Mouse (Mus musculus): ENCODE data around the gene Pgbd5. TPM values are rescaled to one million over a fixed set of nuclear protein-coding genes. Genes with fewer than 3 reads are reported as not detected.

Gene Pgbd5
- polyA plus RNA-seq, 1 experiment: 0.19 TPM

DNA sequence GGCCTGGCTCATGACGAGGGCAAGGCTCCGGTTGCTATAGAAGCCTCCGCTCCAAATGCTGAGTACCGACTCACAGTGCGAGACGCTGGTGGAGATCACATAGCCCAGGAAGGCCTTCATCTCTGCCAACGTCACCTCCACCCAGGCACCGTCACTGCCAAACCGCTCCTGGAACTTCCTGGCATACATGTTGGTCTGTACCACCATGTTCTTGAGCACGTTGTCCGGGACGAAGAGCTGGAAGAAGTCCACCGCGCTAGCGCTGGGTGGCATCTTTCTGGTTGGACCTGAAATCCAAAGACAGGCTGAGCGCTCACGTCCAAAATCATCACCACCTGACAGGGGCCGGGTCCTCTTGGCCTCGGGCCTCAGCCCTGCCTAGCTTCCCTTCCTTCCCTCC is 55.1 kb downstream of the Pgbd5 start:
- no peak for TF ChIP-seq CEBPB (IDR thresholded peaks at IDR 0.05; ENCODE audit: insufficient read depth, poor library complexity, severe bottlenecking)
- no peak for TF ChIP-seq TCF3 (IDR thresholded peaks at IDR 0.05; ENCODE audit: insufficient read length, low read depth)
- no peak for TF ChIP-seq E2F4 (IDR thresholded peaks at IDR 0.05; ENCODE audit: insufficient read depth)
- TF ChIP-seq MYOD1 (IDR thresholded peaks at IDR 0.05; ENCODE audit: control insufficient read depth in 1 of 3, insufficient read length in 2 of 3, low read depth in 2 of 3): no peak
- H3ac ChIP-seq (ENCODE audit: control insufficient read depth, insufficient read length): no peak overlapping the region
- H3K4me2 ChIP-seq (ENCODE audit: low read depth): no peak overlapping the region
- no peak overlapping the region for H3K4me3 ChIP-seq
- no peaks in the 10 kb centered on the region for H3K36me3 ChIP-seq (ENCODE audit: control insufficient read depth, insufficient read depth)
- H3K79me2 ChIP-seq (ENCODE audit: control insufficient read depth, insufficient read depth): no peaks in the 10 kb centered on the region
- H3K27me3 ChIP-seq (ENCODE audit: control insufficient read depth, insufficient read depth, insufficient read length): peaks cover 22% of the 10 kb centered on the region

GRCm38 (mm10) chr8:124382235-124382634 is 57.2 kb downstream of the Pgbd5 start:
- TF ChIP-seq MYOG (IDR thresholded peaks at IDR 0.05; ENCODE audit: control insufficient read depth in 1 of 3, insufficient read depth in 1 of 3, insufficient read length in 2 of 3, low read depth in 2 of 3) (no peak), CEBPB (IDR thresholded peaks at IDR 0.05; ENCODE audit: insufficient read depth, poor library complexity, severe bottlenecking) (no peak), REST (IDR thresholded peaks at IDR 0.05; ENCODE audit: insufficient read depth, insufficient read length) (no peak), POLR2AphosphoS2 (IDR thresholded peaks at IDR 0.05; ENCODE audit: insufficient read length, low read depth) (no peak), USF1 (IDR thresholded peaks at IDR 0.05; ENCODE audit: low read depth) (no peak), MYOD1 (IDR thresholded peaks at IDR 0.05; ENCODE audit: control insufficient read depth in 1 of 3, insufficient read length in 2 of 3, low read depth in 2 of 3) (no peak)
- H3K27me3 ChIP-seq (ENCODE audit: control insufficient read depth, insufficient read depth, insufficient read length): peaks cover 27% of the 10 kb centered on the region
- no peaks in the 10 kb centered on the region for H3K79me2 ChIP-seq (ENCODE audit: control insufficient read depth, insufficient read depth)
- no peak overlapping the region for H3ac ChIP-seq (ENCODE audit: control insufficient read depth, insufficient read length)
- no peaks in the 10 kb centered on the region for H3K36me3 ChIP-seq (ENCODE audit: control insufficient read depth, insufficient read depth)
- H3K4me2 ChIP-seq (ENCODE audit: low read depth): no peak overlapping the region
- H3K4me3 ChIP-seq: no peak overlapping the region

DNA sequence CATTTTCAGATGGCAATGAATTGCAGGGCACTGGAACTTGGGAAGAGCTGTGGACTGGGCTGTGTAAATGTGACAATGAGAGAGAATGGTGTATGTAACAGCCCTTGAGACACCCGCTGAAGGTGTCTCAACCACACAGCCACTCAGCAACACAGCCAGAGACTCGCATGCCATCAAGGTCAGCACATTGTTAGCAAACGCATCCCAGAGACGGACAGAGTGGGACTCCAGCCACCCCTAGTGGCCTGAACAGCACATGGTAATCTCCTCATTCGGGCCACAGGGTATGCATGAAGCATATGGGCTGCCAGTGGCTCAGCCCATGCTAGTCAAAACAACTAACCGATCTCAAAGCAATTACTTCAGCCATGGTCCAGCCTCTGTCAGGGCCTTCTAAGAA is 60.2 kb downstream of the Pgbd5 start:
- TF ChIP-seq POLR2AphosphoS2 (IDR thresholded peaks at IDR 0.05; ENCODE audit: insufficient read length, low read depth) (no peak), TCF3 (IDR thresholded peaks at IDR 0.05; ENCODE audit: insufficient read length, low read depth) (no peak), USF1 (IDR thresholded peaks at IDR 0.05; ENCODE audit: low read depth) (no peak), POLR2A (IDR thresholded peaks at IDR 0.05; ENCODE audit: insufficient read length, low read depth) (no peak), TCF12 (IDR thresholded peaks at IDR 0.05; ENCODE audit: insufficient read depth, poor library complexity, severe bottlenecking) (no peak), SRF (IDR thresholded peaks at IDR 0.05; ENCODE audit: control insufficient read depth, insufficient read length, low read depth) (no peak), MAX (IDR thresholded peaks at IDR 0.05; ENCODE audit: low read depth) (no peak), MYOG (IDR thresholded peaks at IDR 0.05; ENCODE audit: control insufficient read depth in 1 of 3, insufficient read depth in 1 of 3, insufficient read length in 2 of 3, low read depth in 2 of 3) (no peak), CEBPB (IDR thresholded peaks at IDR 0.05; ENCODE audit: insufficient read depth, poor library complexity, severe bottlenecking) (no peak), E2F4 (IDR thresholded peaks at IDR 0.05; ENCODE audit: insufficient read depth) (no peak), REST (IDR thresholded peaks at IDR 0.05; ENCODE audit: insufficient read depth, insufficient read length) (no peak), MYOD1 (IDR thresholded peaks at IDR 0.05; ENCODE audit: control insufficient read depth in 1 of 3, insufficient read length in 2 of 3, low read depth in 2 of 3) (no peak)
- Histone ChIP-seq H3K4me3 (no peak overlapping the region), H3K79me2 (ENCODE audit: control insufficient read depth, insufficient read depth) (no peaks in the 10 kb centered on the region), H3ac (ENCODE audit: control insufficient read depth, insufficient read length) (no peak overlapping the region), H3K27me3 (ENCODE audit: control insufficient read depth, insufficient read depth, insufficient read length) (peaks cover 22% of the 10 kb centered on the region), H3K4me2 (ENCODE audit: low read depth) (no peak overlapping the region), H3K36me3 (ENCODE audit: control insufficient read depth, insufficient read depth) (no peaks in the 10 kb centered on the region)

GRCm38 (mm10) chr8:124376406-124376805 is 63.1 kb downstream of the Pgbd5 start:
- TF ChIP-seq USF1 (IDR thresholded peaks at IDR 0.05; ENCODE audit: low read depth) (no peak), SRF (IDR thresholded peaks at IDR 0.05; ENCODE audit: control insufficient read depth, insufficient read length, low read depth) (no peak), CEBPB (IDR thresholded peaks at IDR 0.05; ENCODE audit: insufficient read depth, poor library complexity, severe bottlenecking) (no peak), REST (IDR thresholded peaks at IDR 0.05; ENCODE audit: insufficient read depth, insufficient read length) (no peak), POLR2AphosphoS2 (IDR thresholded peaks at IDR 0.05; ENCODE audit: insufficient read length, low read depth) (no peak), TCF12 (IDR thresholded peaks at IDR 0.05; ENCODE audit: insufficient read depth, poor library complexity, severe bottlenecking) (no peak), POLR2A (IDR thresholded peaks at IDR 0.05; ENCODE audit: insufficient read length, low read depth) (no peak), TCF3 (IDR thresholded peaks at IDR 0.05; ENCODE audit: insufficient read length, low read depth) (no peak), E2F4 (IDR thresholded peaks at IDR 0.05; ENCODE audit: insufficient read depth) (no peak), MAX (IDR thresholded peaks at IDR 0.05; ENCODE audit: low read depth) (no peak), MYOG (IDR thresholded peaks at IDR 0.05; ENCODE audit: control insufficient read depth in 1 of 3, insufficient read depth in 1 of 3, insufficient read length in 2 of 3, low read depth in 2 of 3) (no peak), MYOD1 (IDR thresholded peaks at IDR 0.05; ENCODE audit: control insufficient read depth in 1 of 3, insufficient read length in 2 of 3, low read depth in 2 of 3) (no peak)
- H3K27me3 ChIP-seq (ENCODE audit: control insufficient read depth, insufficient read depth, insufficient read length): peaks cover 15% of the 10 kb centered on the region
- no peak overlapping the region for H3ac ChIP-seq (ENCODE audit: control insufficient read depth, insufficient read length)
- no peaks in the 10 kb centered on the region for H3K79me2 ChIP-seq (ENCODE audit: control insufficient read depth, insufficient read depth)
- H3K36me3 ChIP-seq (ENCODE audit: control insufficient read depth, insufficient read depth): no peaks in the 10 kb centered on the region
- no peak overlapping the region for H3K4me2 ChIP-seq (ENCODE audit: low read depth)
- H3K4me3 ChIP-seq: no peak overlapping the region

GRCm38 (mm10) chr8:124375727-124376126 is 63.7 kb downstream of the Pgbd5 start:
- Histone ChIP-seq H3K79me2 (ENCODE audit: control insufficient read depth, insufficient read depth) (no peaks in the 10 kb centered on the region), H3K4me2 (ENCODE audit: low read depth) (no peak overlapping the region), H3K4me3 (no peak overlapping the region), H3ac (ENCODE audit: control insufficient read depth, insufficient read length) (no peak overlapping the region), H3K36me3 (ENCODE audit: control insufficient read depth, insufficient read depth) (no peaks in the 10 kb centered on the region), H3K27me3 (ENCODE audit: control insufficient read depth, insufficient read depth, insufficient read length) (peaks cover 15% of the 10 kb centered on the region)
- no peak for TF ChIP-seq TCF3 (IDR thresholded peaks at IDR 0.05; ENCODE audit: insufficient read length, low read depth)
- no peak for TF ChIP-seq POLR2A (IDR thresholded peaks at IDR 0.05; ENCODE audit: insufficient read length, low read depth)
- TF ChIP-seq MYOG (IDR thresholded peaks at IDR 0.05; ENCODE audit: control insufficient read depth in 1 of 3, insufficient read depth in 1 of 3, insufficient read length in 2 of 3, low read depth in 2 of 3): peak in 1 of 3 experiments; percentile 51
- TF ChIP-seq USF1 (IDR thresholded peaks at IDR 0.05; ENCODE audit: low read depth): no peak
- TF ChIP-seq MYOD1 (IDR thresholded peaks at IDR 0.05; ENCODE audit: control insufficient read depth in 1 of 3, insufficient read length in 2 of 3, low read depth in 2 of 3): peak in 1 of 3 experiments; percentile 6
- TF ChIP-seq TCF12 (IDR thresholded peaks at IDR 0.05; ENCODE audit: insufficient read depth, poor library complexity, severe bottlenecking): no peak
- no peak for TF ChIP-seq CEBPB (IDR thresholded peaks at IDR 0.05; ENCODE audit: insufficient read depth, poor library complexity, severe bottlenecking)
- TF ChIP-seq E2F4 (IDR thresholded peaks at IDR 0.05; ENCODE audit: insufficient read depth): no peak
- no peak for TF ChIP-seq POLR2AphosphoS2 (IDR thresholded peaks at IDR 0.05; ENCODE audit: insufficient read length, low read depth)
- no peak for TF ChIP-seq SRF (IDR thresholded peaks at IDR 0.05; ENCODE audit: control insufficient read depth, insufficient read length, low read depth)
- no peak for TF ChIP-seq MAX (IDR thresholded peaks at IDR 0.05; ENCODE audit: low read depth)
- TF ChIP-seq REST (IDR thresholded peaks at IDR 0.05; ENCODE audit: insufficient read depth, insufficient read length): no peak

Measured in myocyte (in vitro differentiated cells).